Mouse (Mus musculus) cortical plate, adult 2 months (tissue): ENCODE measurements around the gene Tnpo1. TPM values are rescaled to one million over a fixed set of nuclear protein-coding genes. Genes with fewer than 3 reads are reported as not detected.

Source experiments
- H3K27ac ChIP-seq: fragments of 200-500 bp; 2 replicates; pipeline ENCODE4 v1.5.1; 2012; ENCODE audit warnings: low read length, control low read depth, inconsistent platforms; ENCODE audit not compliant: insufficient read depth
- H3K4me1 ChIP-seq: fragments of 200-500 bp; 2 replicates; pipeline ENCODE4 v1.6.1; 2011; ENCODE audit warnings: low read length; ENCODE audit not compliant: control insufficient read depth, insufficient read depth
- H3K4me3 ChIP-seq: fragments of 200-500 bp; 2 replicates; pipeline ENCODE4 v1.5.1; 2011; ENCODE audit warnings: mild to moderate bottlenecking, low read length, control low read depth; ENCODE audit not compliant: insufficient read depth
- CTCF ChIP-seq: fragments of 200-500 bp; IDR thresholded peaks from 2 replicates; pipeline ENCODE4 v1.5.1; 2011; ENCODE audit warnings: mild to moderate bottlenecking, control low read depth, low read length; ENCODE audit not compliant: insufficient read depth; ENCODE audit errors: extremely low read depth
- POLR2A ChIP-seq: fragments of 200-500 bp; IDR thresholded peaks from 2 replicates; pipeline ENCODE4 v1.6.1; 2011; ENCODE audit warnings: mild to moderate bottlenecking, low read length, control low read depth; ENCODE audit not compliant: insufficient read depth; ENCODE audit errors: extremely low read depth
- polyA plus RNA-seq: library from polyadenylated mRNA; depleted of rRNA; stranded (reverse); fragments of >200 nt; gene quantifications from 2 replicates; pipeline ENCODE4 v1.2.3, GENCODE M21; 2012

The Tnpo1 gene
- polyA plus RNA-seq, 1 experiment, result 25.1 TPM

- TF ChIP-seq CTCF (no peak), POLR2A (no peak)
- Histone ChIP-seq H3K4me3 (no peak overlapping the region), H3K27ac (no peak overlapping the region), H3K4me1 (peaks cover 14% of the 10 kb centered on the region; the same call in 1 of the 2 replicates)
Measured at GRCm38 (mm10) chr13:98896013-98896412, 30.2 kb downstream of the Tnpo1 start.

DNA sequence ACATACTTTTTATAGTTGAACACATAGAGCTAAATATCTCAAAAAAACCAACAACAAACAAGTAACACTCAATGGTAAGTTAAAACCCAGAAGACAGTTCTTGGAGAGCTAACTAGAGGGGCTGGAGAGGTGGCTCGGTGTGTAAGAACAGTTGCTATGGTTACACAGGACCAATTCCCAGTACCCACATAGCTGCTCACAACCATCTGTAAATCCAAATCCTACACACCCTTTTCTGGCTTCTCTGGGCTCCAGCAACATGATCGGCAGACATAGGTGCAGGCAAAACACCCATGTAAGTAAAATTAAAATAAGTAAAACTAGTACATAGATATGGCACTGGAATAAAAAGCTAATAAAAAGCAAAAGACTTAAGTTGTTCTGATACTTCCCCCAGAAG lies 31.3 kb downstream of the Tnpo1 start:
- Histone ChIP-seq H3K4me1 (peaks cover 14% of the 10 kb centered on the region; the same call in 1 of the 2 replicates), H3K4me3 (no peak overlapping the region), H3K27ac (no peak overlapping the region)
- TF ChIP-seq POLR2A (no peak), CTCF (no peak)

DNA sequence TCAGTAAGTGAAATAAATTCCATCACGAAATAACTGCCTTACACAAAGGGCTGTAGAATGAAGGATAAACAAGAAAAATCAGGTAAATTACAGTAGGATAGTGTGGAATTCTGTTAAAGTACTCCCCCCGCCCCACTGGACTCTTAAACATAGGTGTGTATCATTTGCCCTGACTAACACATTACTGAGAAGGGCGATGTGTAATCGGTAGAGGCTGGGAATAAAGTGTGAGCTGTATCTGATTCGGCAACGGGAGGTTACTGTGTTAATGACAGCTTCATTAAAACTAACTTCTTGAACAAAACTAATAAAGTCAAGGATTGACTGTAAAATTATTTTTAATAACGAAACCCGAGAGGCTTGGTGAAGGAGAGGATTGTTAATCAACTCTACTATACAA lies 34.7 kb downstream of the Tnpo1 start:
- H3K4me3 ChIP-seq, result no peak overlapping the region; the same call in 1 of the 2 replicates
- TF ChIP-seq POLR2A (no peak), CTCF (no peak)
- H3K27ac ChIP-seq, result no peak overlapping the region
- H3K4me1 ChIP-seq, result peaks cover 5% of the 10 kb centered on the region

- Histone ChIP-seq H3K4me1 (peaks cover 1% of the 10 kb centered on the region), H3K4me3 (peak overlapping the region; percentile 40), H3K27ac (peak overlapping the region; percentile 72; the same call in 1 of the 2 replicates)
- TF ChIP-seq POLR2A, result peak; percentile 63; the same call in 1 of the 2 replicates
- no peak for TF ChIP-seq CTCF
Measured at GRCm38 (mm10) chr13:98890871-98891219, 35.3 kb downstream of the Tnpo1 start.

DNA sequence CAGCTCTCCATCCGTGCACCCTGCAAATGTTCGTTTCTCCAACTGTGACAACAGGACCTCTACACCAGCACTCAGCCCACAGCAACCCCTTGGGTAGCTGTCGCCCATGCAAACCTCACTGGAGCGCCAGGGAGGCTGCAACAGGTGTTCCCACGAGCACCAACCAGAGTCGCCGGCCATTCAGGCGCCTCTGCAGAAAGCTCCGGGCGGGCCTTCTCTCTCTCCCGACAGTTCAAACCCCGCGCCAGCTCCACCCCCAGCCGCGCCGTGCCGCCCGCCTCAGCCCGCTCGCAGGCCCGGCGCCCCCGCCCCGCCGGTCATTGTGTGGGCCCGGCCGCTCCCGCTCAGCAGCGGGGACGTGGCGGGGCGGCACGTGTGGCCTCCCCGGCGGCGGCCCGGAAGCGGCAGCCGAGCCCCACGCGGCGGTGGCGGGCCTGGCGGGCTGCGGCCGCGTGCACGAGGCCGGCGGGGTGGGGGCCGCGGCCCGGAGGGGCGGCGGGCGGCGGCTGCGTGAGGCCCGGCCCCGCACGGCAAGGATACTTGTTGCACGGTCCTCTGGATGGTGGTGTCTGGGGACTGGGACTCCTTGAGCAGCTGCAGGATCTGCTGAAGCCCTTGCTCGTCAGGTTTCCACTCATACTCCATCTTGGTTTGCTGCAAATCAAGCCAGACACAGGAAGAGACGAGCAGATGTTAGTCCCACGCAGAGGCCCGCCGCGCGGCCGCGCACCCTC lies 35.9 kb downstream of the Tnpo1 start:
- peak overlapping the region; percentile 72; the same call in 1 of the 2 replicates for H3K27ac ChIP-seq
- peak overlapping the region; percentile 40 for H3K4me3 ChIP-seq
- TF ChIP-seq CTCF (no peak), POLR2A (no peak)
- H3K4me1 ChIP-seq, result peaks cover 1% of the 10 kb centered on the region

GRCm38 (mm10) chr13:98889211-98889610 lies 37.0 kb downstream of the Tnpo1 start:
- TF ChIP-seq POLR2A (no peak), CTCF (no peak)
- Histone ChIP-seq H3K27ac (no peak overlapping the region), H3K4me1 (peaks cover 1% of the 10 kb centered on the region), H3K4me3 (peak overlapping the region; percentile 40; the same call in 1 of the 2 replicates)

DNA sequence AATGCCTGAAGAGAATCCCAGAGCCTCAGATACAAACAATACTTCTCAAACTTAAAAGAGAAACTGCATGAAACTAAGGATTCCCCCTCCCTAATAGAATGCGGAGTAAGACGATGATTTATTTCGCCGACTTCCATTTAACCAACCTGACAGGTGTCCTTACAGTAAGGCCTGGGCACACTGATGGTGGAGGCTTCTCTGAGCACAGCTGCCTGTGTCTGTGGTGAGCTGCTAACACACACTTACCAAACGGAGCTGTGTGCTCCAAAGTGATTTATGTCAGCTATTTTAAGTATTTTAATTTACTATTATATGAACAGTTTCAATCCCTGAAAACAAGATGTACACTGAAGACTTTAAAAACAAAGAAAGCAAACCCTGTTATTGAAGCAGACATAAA lies 42.4 kb downstream of the Tnpo1 start:
- no peak overlapping the region for H3K27ac ChIP-seq
- no peak for TF ChIP-seq CTCF
- no peak for TF ChIP-seq POLR2A
- H3K4me1 ChIP-seq, result peaks cover 3% of the 10 kb centered on the region; the same call in 1 of the 2 replicates
- no peak overlapping the region for H3K4me3 ChIP-seq

GRCm38 (mm10) chr13:98881991-98882390 lies 44.2 kb downstream of the Tnpo1 start:
- Histone ChIP-seq H3K27ac (no peak overlapping the region), H3K4me3 (no peak overlapping the region), H3K4me1 (peaks cover 6% of the 10 kb centered on the region; the same call in 1 of the 2 replicates)
- TF ChIP-seq POLR2A (no peak), CTCF (no peak)

GRCm38 (mm10) chr13:98880336-98880735 lies 45.8 kb downstream of the Tnpo1 start:
- Histone ChIP-seq H3K4me3 (no peak overlapping the region), H3K27ac (no peak overlapping the region), H3K4me1 (peaks cover 6% of the 10 kb centered on the region; the same call in 1 of the 2 replicates)
- no peak for TF ChIP-seq POLR2A
- no peak for TF ChIP-seq CTCF

DNA sequence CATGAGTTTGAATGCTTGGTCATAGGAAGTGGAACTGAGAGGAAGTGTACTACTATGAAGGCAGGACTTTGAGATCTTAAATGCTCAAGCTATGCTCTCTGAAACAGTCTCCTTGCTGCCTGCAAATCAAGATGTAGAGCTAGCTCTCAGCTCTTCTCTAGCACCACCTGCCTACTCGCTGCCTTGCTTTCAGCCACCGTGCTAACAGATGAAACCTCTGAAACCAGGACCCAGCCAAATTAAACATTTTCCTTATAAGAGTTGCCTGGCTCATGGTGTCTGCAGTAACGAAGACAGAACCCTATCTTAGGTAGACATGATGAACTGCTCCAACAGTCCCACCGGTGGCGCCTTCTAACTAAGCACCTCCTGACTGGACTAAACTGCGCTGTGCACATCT lies 46.8 kb downstream of the Tnpo1 start:
- TF ChIP-seq POLR2A, result no peak
- no peak for TF ChIP-seq CTCF
- no peak overlapping the region for H3K27ac ChIP-seq

More for the DNA sequence above, 46.8 kb downstream of the Tnpo1 start:
- no peak overlapping the region for H3K4me3 ChIP-seq
- peaks cover 6% of the 10 kb centered on the region; the same call in 1 of the 2 replicates for H3K4me1 ChIP-seq
